Mouse (Mus musculus) lung, postnatal 4 days (tissue): Measurements from ENCODE around the gene 4930452B06Rik.

Experiments used
- DNase-seq, 2 experiments: peaks; one replicate each; pipeline ENCODE4 v3.0.0; 2021

The 4930452B06Rik gene

GRCm38 (mm10) chr14:8449299-8449698 lies 216.7 kb downstream of the 4930452B06Rik start:
- DNase-seq: no peak

GRCm38 (mm10) chr14:8447352-8447751 lies 218.7 kb downstream of the 4930452B06Rik start:
- no peak for DNase-seq

DNA sequence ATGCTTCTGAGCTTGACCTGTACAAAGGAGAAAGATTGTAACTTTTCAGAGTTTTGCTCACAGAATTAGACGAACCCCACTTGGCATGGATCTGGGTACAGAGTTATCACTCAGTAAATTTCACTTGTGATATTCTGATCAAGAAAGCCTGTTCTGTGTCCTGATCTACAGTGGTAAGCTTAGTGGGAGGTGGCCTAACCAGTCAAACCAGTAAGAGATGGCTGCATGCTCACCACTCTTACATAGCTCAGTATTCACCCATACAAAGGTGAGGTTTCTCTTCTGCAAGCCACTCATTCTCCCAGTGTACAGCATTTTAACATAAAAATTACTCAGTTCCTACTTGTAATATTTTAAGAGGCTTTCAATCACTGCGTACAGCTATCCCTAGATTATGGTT lies 221.7 kb downstream of the 4930452B06Rik start:
- no peak for DNase-seq

GRCm38 (mm10) chr14:8442691-8443090 lies 223.3 kb downstream of the 4930452B06Rik start:
- DNase-seq: no peak

DNA sequence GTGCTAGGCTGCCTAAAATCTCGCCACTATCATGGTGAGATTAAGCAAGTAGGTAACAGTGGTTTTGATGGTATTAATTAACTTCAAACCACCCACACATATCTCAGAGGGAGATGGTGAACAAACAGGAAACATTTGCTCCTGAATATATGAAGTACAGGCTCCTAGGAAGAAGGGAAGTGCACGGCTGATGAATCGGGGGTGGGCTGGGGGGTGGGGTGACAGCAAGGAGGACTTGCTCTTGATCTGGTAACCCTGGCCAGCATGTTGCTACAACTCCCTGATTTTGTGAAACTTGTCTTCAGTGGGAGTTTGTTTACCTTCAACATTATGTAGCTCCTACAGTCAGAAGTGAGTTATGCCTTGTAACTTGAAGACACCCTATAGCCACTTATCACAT lies 224.4 kb downstream of the 4930452B06Rik start:
- no peak for DNase-seq

GRCm38 (mm10) chr14:8430611-8431230 lies 235.3 kb downstream of the 4930452B06Rik start:
- DNase-seq: peak in 1 of 2 experiments; percentile 7

- no peak for DNase-seq
Measured at GRCm38 (mm10) chr14:8429767-8430166, 236.3 kb downstream of the 4930452B06Rik start.

DNA sequence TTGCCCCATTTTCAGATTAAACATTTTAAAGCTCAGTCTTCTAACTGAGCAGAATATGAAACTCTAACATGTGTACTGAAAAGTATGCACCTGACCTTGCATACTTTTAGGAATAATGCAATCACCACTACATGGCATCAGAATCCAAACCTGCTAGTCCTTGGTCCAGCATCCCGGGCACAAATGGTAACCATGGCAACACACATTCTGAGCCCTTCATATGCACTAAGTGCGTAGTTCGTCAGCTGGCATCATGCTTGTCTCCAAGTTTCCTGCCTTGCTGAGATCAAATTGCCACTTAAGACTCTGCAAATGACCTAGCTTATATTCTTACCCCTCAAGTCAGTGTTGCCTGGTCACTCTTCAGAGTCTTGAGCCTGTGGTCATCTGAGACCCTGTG lies 243.2 kb downstream of the 4930452B06Rik start:
- no peak for DNase-seq

DNA sequence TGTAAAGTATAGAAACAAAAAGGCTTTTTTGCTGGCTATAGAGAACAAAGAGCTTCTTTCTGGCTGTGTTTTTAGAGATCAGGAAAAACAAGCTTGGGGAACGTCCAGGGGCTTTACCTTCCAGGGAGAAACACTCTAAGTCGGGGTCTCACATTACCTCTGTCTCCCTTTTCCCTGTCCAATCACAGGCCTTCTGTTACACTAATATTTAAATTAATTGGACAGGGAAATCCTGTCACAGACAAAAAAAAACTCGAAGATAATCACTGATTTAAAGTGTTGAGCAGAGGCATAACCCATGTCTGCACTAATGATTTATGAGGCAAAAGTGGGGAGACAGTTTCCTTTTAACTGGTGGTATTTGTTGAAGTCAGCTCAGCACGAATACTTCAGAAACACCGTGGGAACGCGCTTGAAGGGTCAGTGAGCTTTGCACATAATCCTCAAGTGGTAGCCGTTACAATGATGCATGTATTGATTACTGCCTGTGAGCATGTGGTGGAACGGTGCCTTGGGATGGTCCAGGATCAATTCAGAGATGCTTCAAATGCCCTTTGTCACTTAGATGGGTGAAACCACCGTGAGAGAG lies 244.7 kb downstream of the 4930452B06Rik start:
- no peak for DNase-seq

- no peak for DNase-seq
Measured at GRCm38 (mm10) chr14:8418610-8419009, 247.4 kb downstream of the 4930452B06Rik start.

DNA sequence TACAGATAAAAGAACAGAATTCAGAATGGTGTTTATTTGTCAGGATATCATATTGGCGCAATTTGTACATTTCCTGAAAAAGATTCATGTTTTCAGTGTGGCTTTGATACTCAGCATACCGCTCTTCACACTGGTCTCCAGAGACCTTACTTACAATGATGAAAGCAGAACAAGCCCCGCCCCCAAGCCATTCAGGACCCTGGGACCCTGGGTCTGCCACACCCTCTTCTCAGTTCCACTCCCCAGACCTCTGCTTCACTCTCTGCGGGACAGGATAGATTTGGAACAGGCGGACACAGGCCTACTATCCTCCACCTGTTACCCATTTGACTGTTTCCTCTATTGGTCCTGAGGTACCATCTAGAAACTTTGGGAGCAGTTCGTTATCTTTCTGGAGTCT lies 260.1 kb downstream of the 4930452B06Rik start:
- DNase-seq: no peak

DNA sequence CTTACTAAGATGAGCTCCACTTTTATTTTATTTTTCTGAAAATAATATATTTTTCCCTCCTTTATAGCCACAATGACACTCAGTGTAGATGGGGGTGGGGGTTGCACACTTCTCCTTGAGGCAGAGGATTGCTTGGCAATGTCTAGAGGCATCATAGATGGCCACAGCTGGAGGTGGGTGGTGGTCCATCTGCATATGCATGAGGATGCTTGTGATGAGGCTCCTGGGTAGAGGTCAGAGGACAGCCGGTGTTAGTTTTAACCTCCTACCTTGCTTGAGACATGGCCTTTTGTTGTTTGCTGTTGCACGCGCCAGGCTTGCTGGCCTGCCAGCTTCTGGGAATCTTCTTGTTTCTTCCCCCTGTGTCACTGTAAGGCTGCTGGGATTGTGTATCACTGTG lies 262.7 kb downstream of the 4930452B06Rik start:
- DNase-seq: no peak

DNA sequence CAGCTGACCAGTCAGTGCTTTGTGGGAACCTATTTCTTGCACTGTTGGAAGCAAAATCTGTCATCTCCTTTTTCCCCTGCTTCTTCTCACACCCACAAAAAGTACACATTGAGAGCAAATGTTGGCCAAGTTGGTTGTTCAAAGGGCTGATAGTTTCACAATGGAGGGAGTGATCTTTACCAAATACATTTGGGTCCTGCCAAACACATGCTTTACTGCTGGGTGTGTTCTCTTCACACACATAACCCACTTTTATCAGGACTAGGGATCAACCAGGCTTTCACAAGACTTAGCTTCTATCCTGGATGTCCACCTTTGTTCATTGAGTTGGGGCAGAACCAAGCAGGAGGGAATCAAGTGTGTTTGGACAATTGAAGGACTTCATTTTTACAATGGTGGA lies 267.5 kb downstream of the 4930452B06Rik start:
- DNase-seq: no peak

DNA sequence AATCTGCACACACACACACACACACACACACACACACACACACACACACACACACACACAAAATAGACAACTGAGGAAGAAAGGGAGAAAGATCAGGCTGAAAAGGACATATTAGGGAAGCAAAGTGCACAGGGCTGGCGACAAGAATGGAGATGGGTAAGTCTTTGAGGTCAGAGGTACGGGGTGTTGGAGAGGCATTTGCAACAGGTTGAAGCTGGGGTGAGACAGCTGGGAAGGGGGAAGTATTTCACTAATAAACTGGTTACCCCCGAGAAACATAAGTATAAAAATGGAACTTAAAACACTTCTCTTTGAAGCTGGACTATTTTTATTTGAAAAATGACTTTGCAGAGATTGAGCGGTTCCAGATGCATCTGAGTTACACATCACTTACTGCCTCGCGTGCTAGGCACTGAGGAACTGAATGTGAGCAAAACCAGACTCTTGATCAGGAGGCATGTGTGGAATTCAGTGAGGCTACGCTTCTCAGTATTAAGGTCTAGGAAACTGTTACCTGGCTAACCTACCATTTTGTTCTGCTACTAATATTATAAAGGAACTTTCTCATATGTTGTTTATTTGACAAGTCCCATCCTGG lies 270.3 kb downstream of the 4930452B06Rik start:
- DNase-seq: no peak

DNA sequence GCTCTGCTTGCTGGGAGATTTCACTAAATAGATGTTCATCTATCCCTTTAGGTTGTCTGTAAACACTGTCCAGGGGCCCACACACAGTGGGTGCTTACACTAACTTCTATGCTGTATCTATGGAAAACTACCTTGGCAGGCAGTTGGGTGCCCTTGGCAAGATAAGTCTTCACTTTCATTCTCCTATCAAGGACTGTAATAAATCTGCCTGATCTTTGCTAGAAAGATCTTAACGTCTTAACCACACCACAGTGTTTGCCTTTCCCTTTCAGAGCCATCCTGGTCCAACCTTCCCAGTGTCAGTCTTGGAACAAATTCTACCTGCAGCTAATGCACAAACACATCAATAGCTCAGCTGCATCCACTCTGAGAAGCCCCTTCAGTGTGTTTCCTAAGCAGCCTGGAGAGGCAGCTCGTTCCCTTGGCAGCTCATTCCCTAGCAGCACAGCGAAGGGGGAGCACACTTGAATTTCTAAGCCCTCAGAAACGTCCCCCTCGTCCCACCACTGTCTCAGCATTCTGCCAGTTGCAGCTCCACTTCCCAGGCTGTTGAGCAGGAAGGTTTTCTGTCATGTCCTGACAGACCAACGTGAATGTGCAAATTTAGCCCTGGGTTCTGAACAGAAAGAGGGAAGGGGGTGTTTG lies 273.7 kb downstream of the 4930452B06Rik start:
- DNase-seq: no peak
